Mouse (Mus musculus): ENCODE measurements at regions not wholly inside any gene's neighbourhood (a gene's known extent, or its start where the extent isn't known, plus 50 kb on each side); places are given as distances from the start of the nearest gene placed in this dataset.

DNA sequence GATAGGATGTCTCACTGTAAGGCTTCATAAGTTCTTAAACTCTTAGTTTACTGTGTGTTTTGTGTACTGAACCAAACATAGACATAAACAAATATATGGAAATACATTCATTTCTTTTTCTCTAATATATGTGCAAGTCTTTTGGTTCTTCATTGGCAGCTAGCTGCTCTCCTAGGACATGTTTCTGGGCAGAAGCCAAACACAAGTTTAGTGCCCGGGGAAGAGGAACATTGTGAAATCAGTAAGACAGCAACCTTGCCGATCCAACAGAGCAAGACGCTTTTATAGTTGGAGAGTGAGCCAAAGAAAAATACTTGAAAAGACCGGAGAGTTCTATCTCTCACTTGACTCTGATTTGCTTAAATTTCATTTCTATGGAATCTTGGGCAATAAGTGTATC, 178.0 kb upstream of the Fst start:
- Histone ChIP-seq H3K4me3 (no peak overlapping the region), H3K27ac (no peak overlapping the region)
- no peak for DNase-seq (ENCODE audit: low spot score in 2 of 2)
- TF ChIP-seq CTCF (conservative IDR thresholded peaks at IDR 0.05), result no peak

GRCm38 (mm10) chr13:114639531-114639930, 178.5 kb upstream of the Mocs2 start:
- no peak for DNase-seq (ENCODE audit: low spot score in 2 of 2)
- H3K27ac ChIP-seq, result no peak overlapping the region
- TF ChIP-seq CTCF (conservative IDR thresholded peaks at IDR 0.05), result no peak
- no peak overlapping the region for H3K4me3 ChIP-seq

- no peak for DNase-seq (ENCODE audit: low spot score in 2 of 2)
- Histone ChIP-seq H3K27ac (no peak overlapping the region), H3K4me3 (no peak overlapping the region)
- no peak for TF ChIP-seq CTCF (conservative IDR thresholded peaks at IDR 0.05)
Observed at GRCm38 (mm10) chr13:114641688-114642390, 176.2 kb upstream of the Mocs2 start.

DNA sequence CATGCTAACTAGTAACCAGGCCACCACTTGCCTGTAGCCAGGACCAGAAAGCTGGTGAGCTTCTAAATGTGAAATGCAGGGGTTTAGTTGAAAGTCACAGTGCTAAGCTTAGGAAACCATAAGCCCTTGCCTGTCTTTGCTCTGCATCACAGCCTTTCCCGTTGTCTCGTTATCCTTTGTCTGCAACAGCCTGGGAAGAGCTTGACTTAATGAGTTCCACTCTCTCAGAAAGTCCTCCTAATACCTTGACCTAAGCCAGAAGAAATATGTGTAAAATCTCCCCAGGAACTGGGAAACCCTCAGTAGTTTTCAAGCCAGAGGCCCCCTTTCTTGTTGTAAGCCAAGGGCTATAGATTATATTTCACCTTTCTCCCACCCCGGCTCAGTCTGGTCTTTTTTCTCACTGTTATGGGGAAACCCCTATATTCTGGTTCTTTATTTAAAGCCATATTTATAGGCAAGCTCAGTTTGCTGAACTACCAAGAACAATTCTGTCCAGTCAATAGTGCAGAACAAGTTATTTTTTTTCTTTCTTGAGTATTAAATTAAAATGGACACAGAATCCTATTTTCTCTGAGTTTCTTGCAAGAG, 175.0 kb upstream of the Mocs2 start:
- DNase-seq (ENCODE audit: low spot score in 2 of 2), result no peak
- TF ChIP-seq CTCF (conservative IDR thresholded peaks at IDR 0.05), result no peak
- H3K4me3 ChIP-seq, result no peak overlapping the region
- H3K27ac ChIP-seq, result no peak overlapping the region

DNA sequence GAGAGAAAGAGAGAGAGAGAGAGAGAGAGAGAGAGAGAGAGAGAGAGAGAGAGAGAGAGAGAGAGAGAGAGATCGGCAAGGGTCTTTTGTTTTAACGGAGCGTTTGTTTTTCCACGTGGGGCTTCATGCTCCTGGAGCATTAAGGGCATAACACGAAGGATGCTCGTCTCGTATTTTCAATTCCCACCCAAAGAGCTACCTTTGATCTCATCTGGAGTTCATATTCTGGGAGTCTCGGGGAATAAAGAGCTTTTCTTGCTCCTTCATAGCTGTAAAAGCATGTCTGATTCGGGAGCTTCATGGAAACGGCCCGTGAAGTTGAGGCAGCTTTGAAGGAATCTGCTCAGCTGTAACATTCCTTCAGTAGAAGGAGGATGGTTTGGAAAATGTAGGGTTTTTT, 174.5 kb upstream of the Mocs2 start:
- no peak overlapping the region for H3K4me3 ChIP-seq
- no peak for TF ChIP-seq CTCF (conservative IDR thresholded peaks at IDR 0.05)
- H3K27ac ChIP-seq, result no peak overlapping the region
- no peak for DNase-seq (ENCODE audit: low spot score in 2 of 2)

GRCm38 (mm10) chr13:114654267-114654666, 163.8 kb upstream of the Mocs2 start:
- no peak for DNase-seq (ENCODE audit: low spot score in 2 of 2)
- H3K27ac ChIP-seq, result no peak overlapping the region
- H3K4me3 ChIP-seq, result no peak overlapping the region
- TF ChIP-seq CTCF (conservative IDR thresholded peaks at IDR 0.05), result no peak

DNA sequence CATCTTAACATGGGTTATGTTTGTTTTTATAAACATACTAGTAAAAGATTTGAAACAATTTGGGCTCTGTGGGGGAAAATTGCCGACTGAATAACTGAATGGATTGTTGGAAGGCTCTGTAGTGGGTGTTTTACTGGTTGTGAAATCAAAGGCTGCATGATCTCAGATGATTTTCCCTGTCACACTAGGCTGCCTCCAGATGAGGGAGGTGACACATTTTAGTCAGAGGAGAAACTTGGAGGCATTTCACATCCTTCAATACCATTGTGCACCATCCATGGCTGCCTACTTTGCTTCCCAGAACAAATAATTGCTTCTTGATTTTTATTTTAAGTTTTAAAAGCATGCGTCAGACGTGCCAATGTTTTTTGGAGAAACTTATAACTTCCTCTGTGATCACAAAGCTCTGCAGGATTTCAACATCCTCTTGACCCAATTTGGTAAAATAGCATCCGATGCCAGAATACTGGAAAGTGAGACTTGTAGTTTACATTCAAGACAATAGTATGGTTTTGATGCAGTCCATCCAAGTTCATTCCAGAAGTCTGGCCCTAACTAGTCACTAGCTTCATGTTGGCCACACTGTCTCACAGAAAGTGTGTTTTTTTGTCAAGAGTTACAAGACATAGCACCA, 163.0 kb upstream of the Mocs2 start:
- DNase-seq (ENCODE audit: low spot score in 2 of 2), result no peak

GRCm38 (mm10) chr13:114672411-114672810, 145.6 kb upstream of the Mocs2 start:
- Histone ChIP-seq H3K4me3 (no peak overlapping the region), H3K27ac (no peak overlapping the region)
- no peak for DNase-seq (ENCODE audit: low spot score in 2 of 2)
- no peak for TF ChIP-seq CTCF (conservative IDR thresholded peaks at IDR 0.05)

More for the DNA sequence above, 163.0 kb upstream of the Mocs2 start:
- no peak overlapping the region for H3K27ac ChIP-seq
- H3K4me3 ChIP-seq, result no peak overlapping the region
- no peak for TF ChIP-seq CTCF (conservative IDR thresholded peaks at IDR 0.05)

DNA sequence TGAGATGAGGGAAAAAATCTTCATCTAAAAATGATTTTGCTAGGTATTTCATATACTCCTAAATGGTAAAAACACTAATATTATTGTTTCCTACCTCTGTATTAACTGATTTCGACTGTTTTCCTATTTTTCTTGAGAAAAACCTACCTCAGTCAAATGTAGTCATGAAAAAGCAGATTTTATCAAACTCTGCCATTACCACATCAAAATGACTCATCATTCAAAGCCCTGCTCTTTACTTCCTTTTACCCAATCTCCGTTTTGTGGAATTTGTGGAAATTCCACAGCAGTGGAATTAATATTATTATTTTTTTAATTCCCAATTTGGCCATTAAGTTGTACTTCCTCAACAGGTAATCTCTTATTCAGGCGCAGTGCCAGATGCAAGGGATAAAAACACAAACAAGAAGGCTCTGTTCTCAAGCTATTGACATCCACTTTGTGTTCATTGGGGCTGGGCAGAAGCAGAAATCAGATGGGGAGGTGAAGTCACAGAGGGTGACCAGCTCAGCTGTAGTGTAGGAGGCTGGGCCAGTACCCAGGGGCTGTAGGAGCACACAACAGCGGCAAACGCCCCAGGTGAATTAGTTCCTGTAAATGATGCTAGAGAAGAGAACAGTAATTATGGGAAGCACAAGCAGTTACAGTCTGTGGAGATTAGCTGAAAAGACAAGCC, 138.2 kb upstream of the Mocs2 start:
- H3K27ac ChIP-seq, result no peak overlapping the region
- no peak for TF ChIP-seq CTCF (conservative IDR thresholded peaks at IDR 0.05)
- DNase-seq (ENCODE audit: low spot score in 2 of 2), result no peak
- no peak overlapping the region for H3K4me3 ChIP-seq

DNA sequence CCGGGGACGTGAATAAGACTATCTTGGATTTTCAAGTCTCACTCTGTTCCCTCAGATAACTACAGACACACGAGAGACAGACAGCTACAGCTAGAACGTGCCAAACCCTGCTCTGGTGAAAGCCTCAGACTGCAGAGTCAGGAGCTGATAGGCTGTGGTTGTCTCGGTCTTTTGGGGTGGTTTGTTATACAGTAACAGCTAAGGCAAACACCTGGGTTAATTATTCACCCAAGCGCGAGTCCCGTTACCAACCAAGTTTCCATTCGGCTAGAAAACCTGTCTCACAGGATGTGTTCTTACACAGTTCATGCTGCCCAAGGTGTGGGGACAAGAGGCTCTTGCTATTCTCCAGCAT, 137.7 kb upstream of the Mocs2 start:
- TF ChIP-seq CTCF (conservative IDR thresholded peaks at IDR 0.05), result no peak
- Histone ChIP-seq H3K4me3 (no peak overlapping the region), H3K27ac (no peak overlapping the region)
- DNase-seq (ENCODE audit: low spot score in 2 of 2), result no peak

DNA sequence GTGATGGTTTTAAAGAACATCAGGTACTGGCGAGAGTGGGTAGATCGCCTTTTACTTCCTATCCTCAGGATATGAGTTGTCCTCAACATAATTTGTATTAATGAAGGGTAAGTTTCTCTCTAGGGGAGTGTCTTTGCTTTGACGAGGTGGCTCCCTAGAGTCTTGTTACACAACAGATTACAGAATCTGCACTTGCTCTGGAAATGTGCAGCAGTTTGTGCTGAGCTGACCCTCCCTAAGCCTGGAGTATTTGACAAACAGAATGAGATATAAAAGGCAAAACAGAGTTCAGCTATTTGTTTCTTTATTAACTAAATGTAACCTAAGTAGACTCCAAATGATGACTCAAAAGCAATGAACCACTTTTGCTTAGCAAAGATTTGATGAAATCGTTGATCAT, 136.8 kb upstream of the Mocs2 start:
- TF ChIP-seq CTCF (conservative IDR thresholded peaks at IDR 0.05), result no peak
- no peak for DNase-seq (ENCODE audit: low spot score in 2 of 2)
- Histone ChIP-seq H3K27ac (no peak overlapping the region), H3K4me3 (no peak overlapping the region)

DNA sequence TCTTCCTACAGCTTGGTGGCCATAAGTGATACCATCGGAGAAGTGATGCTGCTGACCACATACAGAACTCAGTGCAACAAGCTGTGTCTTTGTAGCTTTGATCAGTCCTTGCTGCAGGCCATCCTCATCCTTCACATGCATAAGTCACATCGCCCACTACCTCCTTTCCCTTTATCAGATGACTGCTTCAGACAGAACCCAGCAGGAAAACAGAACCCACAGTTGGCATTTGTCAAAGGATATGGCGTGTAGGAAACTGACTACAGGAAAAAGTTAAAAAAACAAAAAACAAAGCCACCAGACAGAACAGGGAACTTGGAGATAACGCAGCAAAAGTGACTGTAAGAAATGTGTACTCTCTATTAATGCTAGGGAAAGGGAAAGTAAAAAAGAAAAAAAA, 136.1 kb upstream of the Mocs2 start:
- no peak for DNase-seq (ENCODE audit: low spot score in 2 of 2)
- Histone ChIP-seq H3K4me3 (no peak overlapping the region), H3K27ac (no peak overlapping the region)
- TF ChIP-seq CTCF (conservative IDR thresholded peaks at IDR 0.05), result no peak

- no peak overlapping the region for H3K4me3 ChIP-seq
- DNase-seq (ENCODE audit: low spot score in 2 of 2), result no peak
- no peak for TF ChIP-seq CTCF (conservative IDR thresholded peaks at IDR 0.05)
- no peak overlapping the region for H3K27ac ChIP-seq
Observed at GRCm38 (mm10) chr13:114682891-114683290, 135.1 kb upstream of the Mocs2 start.

Measured in layer of hippocampus, adult 2 months (tissue).